Comparison of ENCODE assay signal across 12 mouse cellular contexts in genomic region chr13:91858835-91859234, GRCm38 (mm10). TPM values are rescaled to one million over a fixed set of nuclear protein-coding genes. Genes with fewer than 3 reads are reported as not detected.
DNase-seq lines count a peak whose midpoint lies in the region; ATAC-seq and TF ChIP-seq lines count a peak whose summit lies in the region.
"Had no signal": no experiment of that assay in that cellular context is flagged by ENCODE, and none has a peak within 500 bp of the region (broad histone marks: within the 10 kb centered on the region; RNA-seq: fewer than 3 reads in every experiment).

No protein-coding gene starts in this region.

- H3K4me2 ChIP-seq in neural tube, embryonic 13.5 days: no peak overlapping the region
- H3K4me2 ChIP-seq: limb, embryonic 12.5 days had no signal

- ATAC-seq in neural tube, embryonic 13.5 days (ENCODE audit: low read depth): 0 out of 2 replicates have a peak, but pooled peaks have one; percentile 40

- no peaks in the 10 kb centered on the region for H3K79me2 ChIP-seq in heart, adult 2 months (replicated peaks; ENCODE audit: control insufficient read depth, insufficient read depth, low read length)

- no peaks in the 10 kb centered on the region for H3K27me3 ChIP-seq in heart, adult 2 months (ENCODE audit: control insufficient read depth, insufficient read depth, low read length)
- no peaks in the 10 kb centered on the region for H3K27me3 ChIP-seq in neural tube, embryonic 13.5 days
- H3K27me3 ChIP-seq: limb, embryonic 12.5 days had no signal

- no peak for TF ChIP-seq EP300 in heart, adult 2 months (IDR thresholded peaks at IDR 0.05; ENCODE audit: insufficient read depth, low read depth, low read length)

- WGBS in heart, adult 2 months: 67% methylated on average over 7 of the region's 7 CpGs
- 71% methylated on average over 7 of the region's 7 CpGs for WGBS in neural tube, embryonic 13.5 days

- H3K36me3 ChIP-seq in heart, adult 2 months (ENCODE audit: control insufficient read depth, insufficient read depth, low read length): peaks cover 11% of the 10 kb centered on the region
- H3K36me3 ChIP-seq in neural tube, embryonic 13.5 days: no peaks in the 10 kb centered on the region
- H3K36me3 ChIP-seq: limb, embryonic 12.5 days had no signal

- H3K27ac ChIP-seq in heart, adult 2 months: no peak overlapping the region
- no peak overlapping the region for H3K27ac ChIP-seq in neural tube, embryonic 13.5 days (replicated peaks)
- H3K27ac ChIP-seq: limb, embryonic 12.5 days had no signal

- no peaks in the 10 kb centered on the region for H3K4me1 ChIP-seq in heart, adult 2 months (ENCODE audit: control insufficient read depth, insufficient read depth, low read length)
- H3K4me1 ChIP-seq in neural tube, embryonic 13.5 days (replicated peaks): no peaks in the 10 kb centered on the region
- H3K4me1 ChIP-seq: limb, embryonic 12.5 days had no signal

- peak; percentile 74 for TF ChIP-seq CTCF in heart, adult 2 months (IDR thresholded peaks at IDR 0.05)

- TF ChIP-seq POLR2A in heart, adult 2 months (IDR thresholded peaks at IDR 0.05; ENCODE audit: insufficient read depth, low read depth, low read length): no peak

- H3K9me3 ChIP-seq in neural tube, embryonic 13.5 days: no peaks in the 10 kb centered on the region
- H3K9me3 ChIP-seq: limb, embryonic 12.5 days had no signal

- no peak overlapping the region for H3K9ac ChIP-seq in heart, adult 2 months (ENCODE audit: low read depth, low read length)
- no peak overlapping the region for H3K9ac ChIP-seq in neural tube, embryonic 13.5 days
- H3K9ac ChIP-seq: limb, embryonic 12.5 days had no signal

- H3K4me3 ChIP-seq in heart, adult 2 months: no peak overlapping the region
- no peak overlapping the region for H3K4me3 ChIP-seq in neural tube, embryonic 13.5 days
- H3K4me3 ChIP-seq: limb, embryonic 12.5 days had no signal

- no peak for DNase-seq in heart, adult 2 months
- DNase-seq in heart, adult 9 months (ENCODE audit: low spot score in 2 of 2): no peak
- DNase-seq in neural tube, embryonic 10.5 days (ENCODE audit: extremely low spot score, low spot score): no peak
- DNase-seq in R1 (ENCODE audit: low read depth, low spot score): peak; percentile 54
- peak; percentile 10 for DNase-seq in thymus, postnatal 0 days (ENCODE audit: low spot score)
- DNase-seq in frontal cortex, adult 2 months (ENCODE audit: extremely low spot score in 1 of 2, low spot score in 1 of 2): no peak
- no peak for DNase-seq in layer of hippocampus, adult 8-10 months (ENCODE audit: low spot score in 2 of 2)
- DNase-seq: heart, postnatal 36 days; midbrain, embryonic 14.5 days had no signal

- intact Hi-C loops in heart, adult 2 months (cut with DNase I): no loop called here

RNA-seq across cellular contexts. Expression of gene Ckmt2, which starts 17.9 kb away (rescaled TPM):
- 1,000 to 10,000 TPM; 2,250 to 2,602 TPM for total RNA-seq in heart, adult 2 months (2021)
- polyA plus RNA-seq in heart, adult 2 months (2012; rRNA removed): 2,389 and 3,414 TPM in 2 replicates
- polyA plus RNA-seq in neural tube, embryonic 13.5 days (2015; fragmentation: Nextera tagmentation; extraction: Ambion mirVana): 0.17 and 0.19 TPM in 2 replicates
- not detected in 2 replicates for polyA plus RNA-seq in thymus, postnatal 0 days (2015; fragmentation: Nextera tagmentation; extraction: Ambion mirVana)
- polyA plus RNA-seq in frontal cortex, adult 2 months (2012; rRNA removed): 0.20 and 0.36 TPM in 2 replicates
- under 1 TPM in 3 of 4 experiments, not detected in 1; 0.25 to 0.43 (median 0.41) TPM for total RNA-seq in layer of hippocampus, adult 8-10 months (2022)
- total RNA-seq: adrenal gland, postnatal 36 days had no signal
- polyA plus RNA-seq: limb, embryonic 12.5 days; midbrain, embryonic 14.5 days had no signal

RNA-seq across cellular contexts. Expression of gene Zcchc9, which starts 51.3 kb away (rescaled TPM):
- 10 to 100 TPM; 12.6 to 14.2 TPM for total RNA-seq in heart, adult 2 months (2021)
- polyA plus RNA-seq in heart, adult 2 months (2012; rRNA removed): 10.2 and 17.0 TPM in 2 replicates
- polyA plus RNA-seq in neural tube, embryonic 13.5 days (2015; fragmentation: Nextera tagmentation; extraction: Ambion mirVana): 18.5 and 19.0 TPM in 2 replicates
- polyA plus RNA-seq in thymus, postnatal 0 days (2015; fragmentation: Nextera tagmentation; extraction: Ambion mirVana): 23.5 and 35.6 TPM in 2 replicates
- polyA plus RNA-seq in frontal cortex, adult 2 months (2012; rRNA removed): 21.1 and 21.4 TPM in 2 replicates
- 10 to 100 TPM; 15.1 to 22.1 (median 18.2) TPM for total RNA-seq in layer of hippocampus, adult 8-10 months (2022)

Comparison
In these comparisons a context has a peak if more than half of its experiments do, and no peak if none do; other contexts are left out.
1. DNase-seq: peak in R1 (single experiment) and thymus, postnatal 0 days (single experiment); none in heart, adult 2 months (0 of 2), heart, adult 9 months (0 of 2), neural tube, embryonic 10.5 days (single experiment), frontal cortex, adult 2 months (0 of 2) and layer of hippocampus, adult 8-10 months (0 of 2).
2. RNA of gene Ckmt2, which starts 17.9 kb away (polyA plus RNA-seq): 2,389 to 3,414 TPM in heart, adult 2 months; 0.20 to 0.36 TPM in frontal cortex, adult 2 months, 0.17 to 0.19 TPM in neural tube, embryonic 13.5 days and not detected in thymus, postnatal 0 days; every median in the first group is over 1,000 times any median in the second.